Mouse (Mus musculus) frontal cortex, postnatal 14 days (tissue): ENCODE results near the gene Duxbl1.
"Not testable (repeated sequence)": the region's sequence is repeated elsewhere in the genome, so short reads cannot be mapped to it uniquely, and the experiment has no call there.

Experiments
- DNase-seq, 2 experiments: peaks; one replicate each; pipeline ENCODE4 v3.0.0; 2022; ENCODE audit warnings: low spot score in 2 of 2

Duxbl1 gene

GRCm38 (mm10) chr14:25978371-25979241 is at the start of gene Duxbl1:
Duxbl1 (plus strand) TSS chr14:25978577.
- DNase-seq: not testable (repeated sequence)

GRCm38 (mm10) chr14:25936867-25937630 is 41.3 kb upstream of the Duxbl1 start:
- DNase-seq: not testable (repeated sequence)

- not testable (repeated sequence) for DNase-seq
Observed at GRCm38 (mm10) chr14:25938004-25938403, 40.4 kb upstream of the Duxbl1 start, which contains the start of gene Cphx1. Cphx1 (plus strand) TSS chr14:25938304.

- DNase-seq: not testable (repeated sequence)
Observed at GRCm38 (mm10) chr14:25957861-25958260, 20.5 kb upstream of the Duxbl1 start.

- DNase-seq: not testable (repeated sequence)
Observed at GRCm38 (mm10) chr14:25979242-25979941, 1.0 kb downstream of the Duxbl1 start.

- not testable (repeated sequence) for DNase-seq
Observed at GRCm38 (mm10) chr14:25981880-25982279, 3.5 kb downstream of the Duxbl1 start.

GRCm38 (mm10) chr14:26007462-26007861 is 29.1 kb downstream of the Duxbl1 start:
- DNase-seq: not testable (repeated sequence)

GRCm38 (mm10) chr14:26016414-26016813 is 38.0 kb downstream of the Duxbl1 start:
- DNase-seq: not testable (repeated sequence)

- not testable (repeated sequence) for DNase-seq
Observed at GRCm38 (mm10) chr14:26021555-26021954, 43.2 kb downstream of the Duxbl1 start.

GRCm38 (mm10) chr14:26022831-26023230 is 44.5 kb downstream of the Duxbl1 start:
- not testable (repeated sequence) for DNase-seq

- DNase-seq: not testable (repeated sequence)
Observed at GRCm38 (mm10) chr14:26025653-26026052, 47.3 kb downstream of the Duxbl1 start.

GRCm38 (mm10) chr14:26034364-26034763 is 56.0 kb downstream of the Duxbl1 start:
- DNase-seq: not testable (repeated sequence)

- DNase-seq: not testable (repeated sequence)
Observed at GRCm38 (mm10) chr14:26035439-26035838, 57.1 kb downstream of the Duxbl1 start.
